Mouse (Mus musculus) testis, adult 2 months (tissue): ENCODE data around the gene Zfp277.

ENCODE experiments used
- CTCF ChIP-seq: fragments of 200-500 bp; IDR thresholded peaks from 2 replicates; pipeline ENCODE4 v1.5.1; 2012; ENCODE audit warnings: low read depth, mild to moderate bottlenecking, inconsistent platforms, low read length, moderate library complexity; ENCODE audit not compliant: control insufficient read depth, insufficient read depth, insufficient replicate concordance
- POLR2A ChIP-seq: fragments of 200-500 bp; IDR thresholded peaks from 2 replicates; pipeline ENCODE4 v1.6.1; 2012; ENCODE audit warnings: low read depth, mild to moderate bottlenecking, inconsistent platforms, low read length, moderate library complexity; ENCODE audit not compliant: control insufficient read depth

- TF ChIP-seq CTCF (no peak), POLR2A (no peak)
Measured at GRCm38 (mm10) chr12:40438049-40438448, 7.7 kb downstream of the Zfp277 start.
